Mouse (Mus musculus) monocyte, adult 2 months (primary cell): ENCODE results near the gene Tut1.

Source experiments
- DNase-seq, 2 experiments: peaks; one replicate each; pipeline ENCODE4 v3.0.0; 2022; ENCODE audit warnings: low spot score in 2 of 2, low read depth in 1 of 2

Gene Tut1

GRCm38 (mm10) chr19:8982303-8983149, 28.9 kb downstream of the Tut1 start:
- peak; percentile 69 to 75 for DNase-seq

GRCm38 (mm10) chr19:8983150-8983650, 29.6 kb downstream of the Tut1 start:
- DNase-seq, result peak; percentile 77 to 81

- peak; percentile 85 to 87 for DNase-seq
Measured at GRCm38 (mm10) chr19:8984255-8984868, 30.7 kb downstream of the Tut1 start.

GRCm38 (mm10) chr19:8985891-8986290, 32.2 kb downstream of the Tut1 start:
- no peak for DNase-seq

- DNase-seq, result no peak
Measured at GRCm38 (mm10) chr19:8987816-8988215, 34.2 kb downstream of the Tut1 start.

- no peak for DNase-seq
Measured at GRCm38 (mm10) chr19:8988346-8989065, 34.9 kb downstream of the Tut1 start.

GRCm38 (mm10) chr19:8989066-8989566, 35.5 kb downstream of the Tut1 start, which contains the start of gene Ahnak:
TSS of gene Ahnak (plus strand) at chr19:8989284.
- DNase-seq, result peak; percentile 62 to 76

GRCm38 (mm10) chr19:8989567-8990431, 36.2 kb downstream of the Tut1 start:
- DNase-seq, result no peak

GRCm38 (mm10) chr19:8990432-8991102, 36.9 kb downstream of the Tut1 start:
- DNase-seq, result no peak

- no peak for DNase-seq
Measured at GRCm38 (mm10) chr19:8991245-8991870, 37.7 kb downstream of the Tut1 start.

GRCm38 (mm10) chr19:8991871-8992735, 38.5 kb downstream of the Tut1 start:
- DNase-seq, result no peak

GRCm38 (mm10) chr19:8992769-8993624, 39.4 kb downstream of the Tut1 start:
- peak; percentile 67 to 79 for DNase-seq

GRCm38 (mm10) chr19:8993625-8993912, 39.9 kb downstream of the Tut1 start:
- no peak for DNase-seq

GRCm38 (mm10) chr19:8994813-8995607, 41.4 kb downstream of the Tut1 start:
- no peak for DNase-seq

- no peak for DNase-seq
Measured at GRCm38 (mm10) chr19:8996601-8997000, 43.0 kb downstream of the Tut1 start.

GRCm38 (mm10) chr19:8997546-8997945, 43.9 kb downstream of the Tut1 start:
- peak; percentile 47 to 65 for DNase-seq

GRCm38 (mm10) chr19:8998546-8998945, 44.9 kb downstream of the Tut1 start:
- no peak for DNase-seq
